Comparison of ENCODE assay signal across 29 mouse cellular contexts in genomic region chr9:98439091-98439490, GRCm38 (mm10). TPM values are rescaled to one million over a fixed set of nuclear protein-coding genes. Genes with fewer than 3 reads are reported as not detected.
"Had no signal": no experiment of that assay in that cellular context is flagged by ENCODE, and none has a peak within 500 bp of the region (broad histone marks: within the 10 kb centered on the region; RNA-seq: fewer than 3 reads in every experiment).

No protein-coding gene starts in this region.

- H3K9me3 ChIP-seq: heart, embryonic 10.5 days; heart, embryonic 12.5 days; hindbrain, embryonic 10.5 days; hindbrain, embryonic 12.5 days; intestine, embryonic 15.5 days; limb, embryonic 13.5 days; limb, embryonic 15.5 days; liver, embryonic 12.5 days had no signal

- H3K36me3 ChIP-seq: intestine, embryonic 15.5 days had no signal

- H3K4me3 ChIP-seq: heart, embryonic 10.5 days; heart, embryonic 12.5 days; hindbrain, embryonic 10.5 days; hindbrain, embryonic 12.5 days; intestine, embryonic 15.5 days; layer of hippocampus, adult 2 months; left cerebral cortex, adult 2 months; limb, embryonic 13.5 days; limb, embryonic 15.5 days; liver, embryonic 12.5 days had no signal

- H3K4me2 ChIP-seq: heart, embryonic 12.5 days; hindbrain, embryonic 12.5 days; hindbrain, embryonic 14.5 days; intestine, embryonic 15.5 days; limb, embryonic 13.5 days; limb, embryonic 15.5 days; liver, embryonic 12.5 days had no signal

- H3K4me1 ChIP-seq: intestine, embryonic 15.5 days; limb, embryonic 13.5 days; limb, embryonic 15.5 days; liver, embryonic 12.5 days had no signal

- DNase-seq: gastrocnemius, postnatal 14 days; gastrocnemius, postnatal 36 days; heart, adult 11 months; heart, postnatal 10 days; heart, postnatal 4 days; kidney, adult 18-20 months; kidney, adult 8-10 months; kidney, postnatal 10 days; kidney, postnatal 25 days; kidney, postnatal 4 days; left cerebral cortex, postnatal 4 days had no signal

- H3K27me3 ChIP-seq: heart, embryonic 12.5 days; intestine, embryonic 15.5 days; limb, embryonic 13.5 days; limb, embryonic 15.5 days had no signal

- H3K9ac ChIP-seq: heart, embryonic 12.5 days; hindbrain, embryonic 12.5 days; hindbrain, embryonic 14.5 days; intestine, embryonic 15.5 days; limb, embryonic 13.5 days; limb, embryonic 15.5 days; liver, embryonic 12.5 days had no signal

- H3K27ac ChIP-seq: heart, embryonic 10.5 days; hindbrain, embryonic 10.5 days; hindbrain, embryonic 12.5 days; hindbrain, embryonic 14.5 days; intestine, embryonic 15.5 days; layer of hippocampus, adult 2 months; left cerebral cortex, adult 2 months; limb, embryonic 13.5 days; limb, embryonic 15.5 days; liver, embryonic 12.5 days had no signal

RNA-seq across cellular contexts. Expression of gene Rbp1, which starts 16.3 kb away (rescaled TPM):
- polyA plus RNA-seq: inflammation-experienced regulatory T-cells, adult 6 months had no signal

RNA-seq across cellular contexts. Expression of gene Rbp2, which starts 46.8 kb away (rescaled TPM):
- total RNA-seq: gastrocnemius, adult 8-10 months; gastrocnemius, postnatal 14 days; gastrocnemius, postnatal 36 days; heart, adult 8-10 months; heart, postnatal 4 days; layer of hippocampus, adult 2 months; layer of hippocampus, postnatal 25 days; left cerebral cortex, adult 2 months; left cerebral cortex, postnatal 25 days; left cerebral cortex, postnatal 4 days; liver, adult 2 months had no signal
- polyA plus RNA-seq: frontal cortex, adult 2 months; inflammation-experienced regulatory T-cells, adult 6 months; limb, embryonic 13.5 days; liver, adult 2 months had no signal
